Mouse (Mus musculus) monocyte, adult 5-6 weeks (primary cell): ENCODE results near the gene Gh. TPM values are rescaled to one million over a fixed set of nuclear protein-coding genes. Genes with fewer than 3 reads are reported as not detected.

ENCODE experiments used
- ATAC-seq: fragments of 153-309, 156-312 bp; replicated peaks from 2 replicates; pipeline ENCODE4 v1.8.0; 2017; ENCODE audit warnings: mild to moderate bottlenecking; ENCODE audit not compliant: low TSS enrichment, insufficient number of reproducible peaks, severe bottlenecking, poor library complexity, low FRiP score
- total RNA-seq: library from RNA; stranded (forward); fragments of 200-1000, 200-491, 200-594 nt; gene quantifications from 3 replicates; pipeline ENCODE4 v1.2.3, GENCODE M21; 2017

Gh gene
- total RNA-seq, 1 experiment from 2014 or later = not detected

DNA sequence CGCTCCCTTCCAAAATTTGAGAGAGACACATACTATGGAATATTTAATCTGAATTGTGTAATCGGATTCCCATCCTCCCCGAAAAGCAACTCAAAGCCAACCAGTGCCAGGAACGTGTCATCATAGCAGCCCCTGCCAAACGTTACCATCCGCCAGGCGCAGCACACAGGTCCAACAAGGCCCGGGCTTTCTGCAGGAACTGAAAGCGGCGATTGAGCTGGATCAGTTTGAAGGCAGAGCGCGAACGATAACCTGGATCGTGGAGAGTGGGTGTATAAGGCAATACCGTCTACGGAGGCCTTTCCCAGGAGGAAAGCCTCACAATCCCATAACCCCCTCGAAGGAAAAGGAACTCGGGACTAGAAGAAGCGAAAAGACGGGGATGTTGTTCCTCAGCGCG is 46.5 kb downstream of the Gh start:
- no peak for ATAC-seq

DNA sequence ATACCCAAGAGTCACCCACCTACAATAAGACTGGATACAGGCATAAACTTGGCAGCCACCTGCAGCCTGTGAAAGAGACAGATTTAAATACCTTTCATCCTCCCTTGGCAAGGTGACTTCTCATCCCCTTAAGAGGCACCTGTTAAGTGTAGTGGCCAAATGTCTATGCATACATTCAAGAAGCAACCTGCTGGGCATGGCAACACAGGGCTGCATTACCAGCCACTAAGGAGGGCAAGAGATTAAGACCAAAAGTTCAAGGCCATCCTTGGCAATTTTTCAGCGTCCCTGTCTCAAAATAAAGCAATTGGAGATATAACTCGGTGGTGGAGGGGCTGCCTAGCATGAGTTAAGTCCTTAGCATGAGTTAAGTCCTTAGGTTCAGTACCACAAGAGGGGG is 46.9 kb downstream of the Gh start:
- no peak for ATAC-seq

Other genes starting within 250 kb of the Gh start
- 9.0 to 12.7 TPM (median 10.2 TPM) in 3 replicates for gene Taco1, start 235.8 kb downstream of the Gh start, total RNA-seq
- 105 to 136 TPM (median 123 TPM) in 3 replicates for gene Map3k3, start 217.3 kb downstream of the Gh start, total RNA-seq
- gene Gm10840, start 141.0 kb downstream of the Gh start, total RNA-seq = not detected in 3 replicates
- gene Limd2, start 141.0 kb downstream of the Gh start, total RNA-seq = 91.7 to 118 TPM (median 94.0 TPM) in 3 replicates
- 20.0 to 33.6 TPM (median 21.1 TPM) in 3 replicates for gene Strada, start 99.7 kb downstream of the Gh start, total RNA-seq
- 131 to 182 TPM (median 140 TPM) in 3 replicates for gene Ccdc47, start 85.5 kb downstream of the Gh start, total RNA-seq
- gene Ddx42, start 84.9 kb downstream of the Gh start, total RNA-seq = 90.8 to 119 TPM (median 99.4 TPM) in 3 replicates
- gene Ftsj3, start 45.8 kb downstream of the Gh start, total RNA-seq = 77.3 to 82.1 TPM (median 79.9 TPM) in 3 replicates
- gene Psmc5, start 45.7 kb downstream of the Gh start, total RNA-seq = 75.9 to 107 TPM (median 106 TPM) in 3 replicates
- gene Smarcd2, start 28.9 kb downstream of the Gh start, total RNA-seq = 131 to 175 TPM (median 165 TPM) in 3 replicates
- not detected in 3 replicates for gene Tcam1, start 25.2 kb downstream of the Gh start, total RNA-seq
- gene Cd79b, start 12.9 kb upstream of the Gh start, total RNA-seq = 105 to 131 TPM (median 123 TPM) in 3 replicates
- gene Scn4a, start 51.4 kb upstream of the Gh start, total RNA-seq = 0.11 to 0.38 TPM (median 0.29 TPM) in 3 replicates
- not detected in 3 replicates for gene Prr29, start 63.6 kb upstream of the Gh start, total RNA-seq
- 32.3 to 70.2 TPM (median 56.4 TPM) in 3 replicates for gene Icam2, start 86.2 kb upstream of the Gh start, total RNA-seq
- 27.8 to 71.5 TPM (median 30.5 TPM) in 3 replicates for gene Ern1, start 186.0 kb upstream of the Gh start, total RNA-seq